Mouse (Mus musculus) cerebellum, adult 9-10 months (tissue): Measurements from ENCODE around the gene Clint1.

Experiments used
- DNase-seq: peaks from one replicate; pipeline ENCODE4 v3.0.0; 2022

The Clint1 gene

DNA sequence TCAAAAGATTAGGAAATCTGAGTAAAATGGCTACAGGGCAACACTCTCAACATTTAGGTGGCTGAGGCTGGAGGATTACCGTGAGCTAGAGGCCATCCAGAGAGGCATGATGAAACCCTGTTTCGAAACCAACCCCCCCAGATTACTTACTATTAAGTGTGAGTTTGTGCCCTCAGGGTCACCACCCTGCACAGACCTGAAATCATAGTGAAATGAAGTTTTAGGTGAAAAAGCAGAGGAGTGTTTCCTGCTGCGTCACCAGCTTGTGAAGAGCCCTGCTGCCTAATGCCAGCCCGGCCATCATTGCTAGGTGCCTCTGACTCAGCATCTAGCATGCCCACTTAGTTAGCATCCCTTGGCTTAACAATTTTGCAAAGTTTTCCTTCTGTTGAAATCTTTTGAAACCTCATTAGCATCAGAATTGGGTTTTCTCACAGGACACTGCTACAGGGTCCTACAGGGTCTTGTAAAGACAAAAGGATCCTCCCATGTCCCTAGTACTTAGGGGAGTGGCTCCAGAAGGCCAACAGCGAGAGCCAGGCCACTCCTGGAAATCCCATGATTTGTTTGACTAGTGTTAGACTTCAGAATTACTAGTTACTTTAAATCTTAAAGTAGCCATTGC, 33.9 kb downstream of the Clint1 start:
- DNase-seq: no peak

GRCm38 (mm10) chr11:45886596-45886995, 34.7 kb downstream of the Clint1 start:
- no peak for DNase-seq

- DNase-seq: no peak
These were observed 36.7 kb downstream of the Clint1 start for GRCm38 (mm10) chr11:45888471-45889030.

DNA sequence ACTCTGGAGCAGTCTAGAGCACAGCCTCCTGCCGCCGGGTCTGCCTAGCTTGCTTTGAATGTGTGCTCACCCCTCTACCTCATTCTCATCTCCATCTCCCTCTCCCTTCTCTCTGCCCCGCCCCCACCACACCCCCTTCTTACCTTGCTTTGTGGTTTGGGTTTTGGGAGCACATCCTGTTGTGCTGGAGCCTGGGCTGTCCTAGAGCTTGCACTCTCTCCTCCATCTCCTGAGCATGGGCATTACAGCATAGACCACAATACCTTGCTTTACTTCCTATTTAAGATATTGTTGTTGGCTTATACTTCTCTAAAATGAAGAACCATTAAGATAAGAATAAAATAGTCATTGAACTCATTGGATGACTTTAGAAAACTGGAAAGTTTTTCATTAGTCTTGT, 38.1 kb downstream of the Clint1 start:
- no peak for DNase-seq

DNA sequence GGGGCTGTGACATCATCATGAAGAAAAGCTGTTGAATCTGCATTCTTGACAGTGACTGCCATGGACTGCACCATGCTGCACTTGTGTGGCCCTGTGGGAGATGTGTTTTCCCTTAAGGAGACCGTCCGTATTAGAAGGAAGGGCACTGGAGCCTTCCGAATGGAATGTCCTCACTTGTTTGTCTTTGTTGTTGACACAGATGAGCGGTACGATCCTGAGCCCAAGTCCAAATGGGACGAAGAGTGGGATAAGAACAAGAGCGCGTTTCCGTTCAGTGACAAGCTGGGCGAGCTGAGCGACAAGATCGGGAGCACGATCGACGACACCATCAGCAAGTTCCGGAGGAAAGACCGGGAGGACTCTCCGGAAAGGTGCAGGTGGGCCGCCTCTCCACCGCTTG, 38.6 kb downstream of the Clint1 start:
- DNase-seq: no peak

- no peak for DNase-seq
These were observed 41.1 kb downstream of the Clint1 start for GRCm38 (mm10) chr11:45892861-45893360.

- no peak for DNase-seq
These were observed 45.5 kb downstream of the Clint1 start for GRCm38 (mm10) chr11:45897392-45897791.

- DNase-seq: no peak
These were observed 48.6 kb downstream of the Clint1 start for GRCm38 (mm10) chr11:45900233-45901015.

GRCm38 (mm10) chr11:45906109-45906786, 54.4 kb downstream of the Clint1 start:
- DNase-seq: no peak

GRCm38 (mm10) chr11:45907301-45907700, 55.5 kb downstream of the Clint1 start:
- no peak for DNase-seq

- DNase-seq: no peak
These were observed 56.2 kb downstream of the Clint1 start for GRCm38 (mm10) chr11:45908070-45908469.

- DNase-seq: no peak
These were observed 57.0 kb downstream of the Clint1 start for GRCm38 (mm10) chr11:45908894-45909293.

- DNase-seq: no peak
These were observed 58.9 kb downstream of the Clint1 start for GRCm38 (mm10) chr11:45910701-45911100.

- no peak for DNase-seq
These were observed 64.3 kb downstream of the Clint1 start for GRCm38 (mm10) chr11:45916196-45916595.

GRCm38 (mm10) chr11:45918018-45918417, 66.2 kb downstream of the Clint1 start:
- no peak for DNase-seq

DNA sequence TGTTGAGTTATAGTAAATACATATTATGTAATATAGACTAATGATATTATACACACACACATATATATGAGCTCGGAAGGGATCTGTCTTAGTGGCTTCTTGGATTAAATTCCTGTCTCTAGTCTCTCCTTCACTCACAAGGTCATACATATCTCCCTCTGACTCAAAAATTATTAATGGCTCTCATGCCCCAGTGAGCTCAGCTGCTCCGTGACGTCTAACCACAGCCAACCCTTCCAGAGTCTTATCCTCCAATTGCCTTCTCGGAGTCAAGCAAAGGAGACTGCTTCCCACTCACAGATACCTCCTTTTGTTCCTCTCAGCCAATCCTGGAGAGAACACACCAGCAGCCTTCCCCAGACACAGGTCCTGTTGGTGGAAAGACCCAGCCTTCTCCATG, 67.0 kb downstream of the Clint1 start:
- DNase-seq: no peak

DNA sequence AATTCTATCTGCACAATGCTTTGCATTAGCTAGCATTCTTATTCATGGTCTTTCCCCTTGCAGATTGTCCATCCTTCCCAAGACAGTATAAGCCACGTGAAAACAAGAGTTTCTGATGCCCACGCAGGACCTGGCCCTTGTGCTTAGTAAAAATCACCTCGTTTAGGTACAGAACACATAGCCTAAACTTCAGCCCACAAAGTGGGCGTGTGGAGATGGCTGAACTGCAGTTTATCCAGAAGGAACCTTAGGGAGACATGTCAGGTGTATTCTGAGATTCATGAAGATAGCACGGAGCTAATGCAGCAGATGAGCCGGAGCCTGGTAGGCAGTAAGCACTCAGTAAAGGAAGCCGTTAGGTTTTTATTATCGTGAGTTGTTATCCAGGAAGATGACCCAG, 69.2 kb downstream of the Clint1 start:
- no peak for DNase-seq

- DNase-seq: no peak
These were observed 69.6 kb downstream of the Clint1 start for GRCm38 (mm10) chr11:45921480-45921898.

- no peak for DNase-seq
These were observed 73.6 kb downstream of the Clint1 start for GRCm38 (mm10) chr11:45925436-45925835.

- peak; percentile 82 for DNase-seq
These were observed 74.8 kb downstream of the Clint1 start for GRCm38 (mm10) chr11:45926640-45927082.

DNA sequence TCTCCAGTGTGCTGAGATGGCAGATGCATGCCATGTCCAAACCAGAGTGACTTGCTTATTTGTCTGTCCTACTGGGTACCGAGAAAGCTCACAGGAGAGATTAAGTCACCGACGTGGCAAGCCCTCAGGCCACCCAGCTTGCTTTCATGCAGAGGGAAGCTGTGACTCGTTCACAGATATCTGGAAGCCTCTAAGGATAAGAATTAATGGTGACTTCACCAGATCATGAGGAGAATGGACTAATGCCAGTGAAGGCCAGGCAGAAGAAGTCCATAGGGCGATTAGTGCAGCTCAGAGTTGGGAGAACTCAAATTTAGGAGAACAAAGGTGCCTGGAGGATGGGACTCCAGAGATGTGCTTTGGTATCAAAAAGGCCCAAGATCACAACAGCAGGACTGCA, 75.6 kb downstream of the Clint1 start:
- DNase-seq: no peak

DNA sequence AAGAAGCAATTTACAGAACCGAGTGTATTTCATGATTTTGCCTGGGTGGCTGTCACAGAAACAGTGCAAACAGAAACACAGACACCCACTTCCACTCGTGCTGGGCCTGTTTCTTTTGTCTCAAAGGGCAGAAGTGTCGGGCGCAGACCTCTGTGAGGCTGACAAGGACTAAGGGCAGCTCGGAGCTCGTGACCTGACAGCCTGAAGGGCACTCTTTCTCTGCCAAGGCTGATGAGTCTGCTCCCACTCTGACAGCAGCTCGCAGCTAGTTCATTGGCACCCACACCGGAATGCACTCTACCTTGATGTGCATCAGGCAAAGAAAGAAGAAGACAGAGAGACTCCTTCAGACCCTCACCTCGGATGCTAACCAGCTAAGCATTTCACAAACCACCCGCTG, 77.7 kb downstream of the Clint1 start:
- DNase-seq: no peak

- DNase-seq: no peak
These were observed 80.9 kb downstream of the Clint1 start for GRCm38 (mm10) chr11:45932771-45933170.
